ENCODE assay signal across 1 mouse cellular context in the genomic region with DNA sequence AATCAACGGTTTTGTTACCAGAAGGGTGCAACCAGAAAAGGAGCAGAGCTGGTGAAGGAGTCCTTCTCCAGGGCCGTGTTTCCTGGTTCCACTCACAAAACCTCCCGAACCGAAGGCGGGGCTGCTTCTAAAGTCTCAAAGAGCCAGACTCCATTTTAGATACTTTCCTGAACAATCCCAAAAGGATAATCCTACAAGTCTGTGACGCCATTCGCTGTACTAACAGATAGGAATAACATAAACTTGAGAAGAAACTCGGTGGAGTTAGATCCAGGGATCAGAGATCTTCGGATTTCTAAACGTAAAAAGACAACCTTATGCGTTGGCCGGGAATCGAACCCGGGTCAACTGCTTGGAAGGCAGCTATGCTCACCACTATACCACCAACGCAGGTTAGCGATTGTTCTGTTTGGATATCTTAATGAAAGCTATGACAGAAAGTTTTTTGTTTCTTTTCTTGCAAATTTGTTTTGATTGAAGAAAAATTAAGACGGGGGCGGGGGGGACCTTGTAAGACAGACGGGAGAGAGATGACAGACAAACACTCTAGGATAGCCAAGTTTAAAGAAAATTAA.
TF ChIP-seq lines count a peak whose summit lies in the region.

No protein-coding gene starts in this region.

TF ChIP-seq in CH12.LX, 34 proteins besides CTCF, POLR2A, EP300 and RAD21:
- peak; percentile 99 for TF ChIP-seq TBP (conservative IDR thresholded peaks at IDR 0.05; ENCODE audit: low read depth, low read length)
- no peak for TF ChIP-seq CHD1 (IDR thresholded peaks at IDR 0.05; ENCODE audit: low read depth, low read length)
- peak; percentile 97 for TF ChIP-seq ELF1 (IDR thresholded peaks at IDR 0.05; ENCODE audit: low read depth, low read length)
- TF ChIP-seq MEF2A (IDR thresholded peaks at IDR 0.05; ENCODE audit: borderline replicate concordance, low read depth, low read length) = no peak
- peak; percentile 97 for TF ChIP-seq MAFK (IDR thresholded peaks at IDR 0.05; ENCODE audit: insufficient replicate concordance, low read length)
- peak; percentile 68 for TF ChIP-seq NRF1 (IDR thresholded peaks at IDR 0.05; ENCODE audit: low read depth, low read length)
- TF ChIP-seq JUND (conservative IDR thresholded peaks at IDR 0.05; ENCODE audit: low read depth, low read length) = no peak
- peak; percentile 58; the same call in 1 of the 2 replicates for TF ChIP-seq SIN3A (IDR thresholded peaks at IDR 0.05; ENCODE audit: low read length)
- TF ChIP-seq IRF4 (IDR thresholded peaks at IDR 0.05; ENCODE audit: low read depth, low read length) = no peak
